Mouse (Mus musculus): Measurements from ENCODE around the gene Gm49405. TPM values are rescaled to one million over a fixed set of nuclear protein-coding genes. Genes with fewer than 3 reads are reported as not detected.
"Not testable (repeated sequence)": the region's sequence is repeated elsewhere in the genome, so short reads cannot be mapped to it uniquely, and the experiment has no call there.

The Gm49405 gene
- total RNA-seq (2015) = 0.57 and 1.5 TPM in 2 replicates
- 1.5 and 1.9 TPM in 2 replicates for total RNA-seq (2017)

GRCm38 (mm10) chr19:4000119-4000900, at the start of gene Gm49405, which contains the start of gene Nudt8:
TSS of gene Gm49405 (plus strand) at chr19:4000626.
TSS of gene Nudt8 (plus strand) at chr19:4000580.
- peak; percentile 90 for ATAC-seq (replicated peaks; ENCODE audit: poor library complexity)

- peak; percentile 50 for ATAC-seq (replicated peaks; ENCODE audit: poor library complexity)
These were observed 49.0 kb upstream of the Gm49405 start for GRCm38 (mm10) chr19:3951461-3951860.

GRCm38 (mm10) chr19:3952099-3952498, 48.3 kb upstream of the Gm49405 start:
- no peak for ATAC-seq (replicated peaks; ENCODE audit: poor library complexity)

- peak; percentile 55; the same call in 1 of the 2 replicates for ATAC-seq (replicated peaks; ENCODE audit: poor library complexity)
These were observed 45.4 kb upstream of the Gm49405 start for GRCm38 (mm10) chr19:3955033-3955432.

- ATAC-seq (replicated peaks; ENCODE audit: poor library complexity) = no peak
These were observed 44.6 kb upstream of the Gm49405 start for GRCm38 (mm10) chr19:3955804-3956203.

GRCm38 (mm10) chr19:3957296-3958036, 43.0 kb upstream of the Gm49405 start:
- ATAC-seq (replicated peaks; ENCODE audit: poor library complexity) = not testable (repeated sequence)

- ATAC-seq (replicated peaks; ENCODE audit: poor library complexity) = no peak
These were observed 42.0 kb upstream of the Gm49405 start, which contains the start of gene Aldh3b3 for GRCm38 (mm10) chr19:3958470-3958869. TSS of gene Aldh3b3 (plus strand) at chr19:3958645.

GRCm38 (mm10) chr19:3959030-3959429, 41.4 kb upstream of the Gm49405 start:
- no peak for ATAC-seq (replicated peaks; ENCODE audit: poor library complexity)

- no peak for ATAC-seq (replicated peaks; ENCODE audit: poor library complexity)
These were observed 40.2 kb upstream of the Gm49405 start for GRCm38 (mm10) chr19:3960211-3960610.

- ATAC-seq (replicated peaks; ENCODE audit: poor library complexity) = not testable (repeated sequence)
These were observed 38.6 kb upstream of the Gm49405 start for GRCm38 (mm10) chr19:3961805-3962204.

- ATAC-seq (replicated peaks; ENCODE audit: poor library complexity) = peak; percentile 37; the same call in 1 of the 2 replicates
These were observed 38.0 kb upstream of the Gm49405 start for GRCm38 (mm10) chr19:3962469-3962868.

- ATAC-seq (replicated peaks; ENCODE audit: poor library complexity) = no peak
These were observed 36.4 kb upstream of the Gm49405 start for GRCm38 (mm10) chr19:3964030-3964429.

- 0 out of 2 replicates have a peak, but pooled peaks have one; percentile 43 for ATAC-seq (replicated peaks; ENCODE audit: poor library complexity)
These were observed 33.9 kb upstream of the Gm49405 start for GRCm38 (mm10) chr19:3966330-3967075.

GRCm38 (mm10) chr19:3967258-3967657, 33.2 kb upstream of the Gm49405 start:
- ATAC-seq (replicated peaks; ENCODE audit: poor library complexity) = peak; percentile 62

GRCm38 (mm10) chr19:3972229-3972628, 28.2 kb upstream of the Gm49405 start, which contains the start of gene Aldh3b2:
TSS of gene Aldh3b2 (plus strand) at chr19:3972328.
- peak; percentile 68 for ATAC-seq (replicated peaks; ENCODE audit: poor library complexity)

- not testable (repeated sequence) for ATAC-seq (replicated peaks; ENCODE audit: poor library complexity)
These were observed 25.8 kb upstream of the Gm49405 start for GRCm38 (mm10) chr19:3974608-3975007.

- ATAC-seq (replicated peaks; ENCODE audit: poor library complexity) = no peak
These were observed 24.6 kb upstream of the Gm49405 start for GRCm38 (mm10) chr19:3975866-3976265.

GRCm38 (mm10) chr19:3980309-3980708, 20.1 kb upstream of the Gm49405 start:
- peak; percentile 82 for ATAC-seq (replicated peaks; ENCODE audit: poor library complexity)

- no peak for ATAC-seq (replicated peaks; ENCODE audit: poor library complexity)
These were observed 19.5 kb upstream of the Gm49405 start for GRCm38 (mm10) chr19:3980917-3981316.

GRCm38 (mm10) chr19:3983527-3984200, 16.8 kb upstream of the Gm49405 start:
- no peak for ATAC-seq (replicated peaks; ENCODE audit: poor library complexity)
